Mouse (Mus musculus): ENCODE measurements around the gene Adora3.

DNA sequence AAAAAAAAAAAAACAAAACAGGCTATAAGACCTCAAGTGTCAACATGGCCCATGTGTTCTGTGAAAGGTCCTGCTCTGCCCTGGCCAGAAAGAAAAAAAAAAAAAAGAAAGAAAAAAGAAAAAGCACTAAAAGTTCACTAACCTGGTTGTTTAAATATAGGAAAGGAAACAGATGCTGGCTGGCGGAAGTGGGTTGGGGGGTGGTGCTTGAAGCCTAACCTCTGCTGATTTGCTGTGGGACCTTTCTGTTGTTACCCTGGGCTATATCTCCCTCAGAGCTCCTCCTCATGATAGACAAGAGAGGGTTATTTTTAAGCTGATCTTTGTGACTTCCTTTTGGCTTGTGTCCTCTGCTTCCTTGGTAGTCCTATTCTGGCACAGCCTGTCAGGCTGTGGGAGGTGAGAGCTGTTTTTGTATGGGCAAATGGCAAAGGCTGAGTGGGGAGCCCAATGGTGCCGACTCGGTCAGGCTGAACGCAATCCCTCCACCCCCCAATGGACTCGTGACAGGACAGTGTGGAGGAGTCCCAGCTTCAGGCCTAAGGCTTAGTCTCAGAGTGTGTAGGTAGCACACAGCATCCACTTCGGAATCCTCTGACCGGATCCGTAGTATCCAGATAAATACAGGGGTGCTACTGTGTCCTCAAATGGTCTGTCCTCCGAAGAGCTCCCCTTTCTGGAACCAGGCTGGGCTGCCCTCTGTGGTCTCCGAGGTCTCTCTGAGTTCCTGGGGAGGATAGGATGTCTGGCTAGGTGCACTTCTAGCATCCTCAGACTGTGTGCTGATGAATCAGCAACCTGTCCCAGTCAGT is 21.3 kb downstream of the Adora3 start:
- TF ChIP-seq CTCF (IDR thresholded peaks at IDR 0.05; ENCODE audit: low read depth, low read length) (no peak), POLR2A (IDR thresholded peaks at IDR 0.05; ENCODE audit: extremely low read depth, insufficient read depth, low read length) (no peak)

Measured in liver, adult 2 months (tissue).